8 mouse cellular contexts compared by ENCODE assay signal in genomic region chr19:42086166-42086565, GRCm38 (mm10). TPM values are rescaled to one million over a fixed set of nuclear protein-coding genes. Genes with fewer than 3 reads are reported as not detected.
DNase-seq lines count a peak whose midpoint lies in the region; ATAC-seq and TF ChIP-seq lines count a peak whose summit lies in the region.

TSS of gene Morn4 (minus strand) at chr19:42086357.

- peaks cover 1% of the 10 kb centered on the region for H3K79me2 ChIP-seq in macrophage (ENCODE audit: inconsistent target)

- intact Hi-C loops in gastrocnemius, postnatal 14 days (cut with DNase I; ENCODE audit: low total_unique reads) = no loop called here

- no peak for ATAC-seq in erythroid progenitor cell, adult 5-6 weeks (replicated peaks; ENCODE audit: low FRiP score, poor library complexity, severe bottlenecking)

- no peak for TF ChIP-seq CTCF in cortical plate, adult 2 months (IDR thresholded peaks at IDR 0.05; ENCODE audit: extremely low read depth, insufficient read depth, low read length)

- H3K27ac ChIP-seq in cortical plate, adult 2 months (ENCODE audit: insufficient read depth, low read length) = no peak within 1 kb of the TSS
- no peak within 1 kb of the TSS for H3K27ac ChIP-seq in macrophage

- H3K4me1 ChIP-seq in cortical plate, adult 2 months (ENCODE audit: control insufficient read depth, insufficient read depth, low read length) = peaks cover under 1% of the 10 kb centered on the region; the same call in 1 of the 2 replicates

- no peaks in the 10 kb centered on the region for H3K36me3 ChIP-seq in macrophage (ENCODE audit: inconsistent target)

- 26% methylated on average over 21 of the region's 21 CpGs for WGBS in macrophage (ENCODE audit: missing documents)

- DNase-seq in adrenal gland, postnatal 10 days = peak; percentile 90
- DNase-seq in gastrocnemius, postnatal 14 days = peak; percentile 70
- peak; percentile 81 for DNase-seq in hindlimb bud, embryonic 11.5 days (ENCODE audit: extremely low spot score, low read depth, low spot score)
- peak; percentile 87 to 91 for DNase-seq in left cerebral cortex, adult 8-10 months (ENCODE audit: low spot score in 2 of 2)
- peak; percentile 91 for DNase-seq in right cerebral cortex, postnatal 25 days

- TF ChIP-seq POLR2A in cortical plate, adult 2 months (IDR thresholded peaks at IDR 0.05; ENCODE audit: extremely low read depth, insufficient read depth, low read length) = peak; percentile 89

- H3K4me3 ChIP-seq in cortical plate, adult 2 months (ENCODE audit: insufficient read depth, low read length) = peak within 1 kb of the TSS; percentile 86
- H3K4me3 ChIP-seq in macrophage (ENCODE audit: inconsistent target) = peak within 1 kb of the TSS; percentile 29

RNA-seq across cellular contexts. Expression of gene Morn4, which starts in this region (rescaled TPM):
- total RNA-seq in adrenal gland, postnatal 10 days (2021) = 1 to 10 TPM; 6.5 to 9.7 TPM
- polyA plus RNA-seq in cortical plate, adult 2 months (2012; rRNA removed) = 84.2 and 91.9 TPM in 2 replicates
- 1 to 10 TPM; 1.7 to 1.9 TPM for total RNA-seq in gastrocnemius, postnatal 14 days (2021)
- total RNA-seq in left cerebral cortex, adult 8-10 months (2022) = 10 to 100 TPM; 64.8 to 72.4 (median 68.3) TPM
- 10 to 100 TPM in 8 of 26 experiments, 1 to 10 TPM in 18; 2.7 to 15.1 (median 8.4) TPM for total RNA-seq in macrophage (2018; cell fraction: chromatin; rRNA removed)
- 1 to 10 TPM; 2.4 to 6.7 (median 4.1) TPM for total RNA-seq in macrophage (2018; cell fraction: cytosol; rRNA removed)
- total RNA-seq in macrophage (2018; cell fraction: nucleus; rRNA removed) = 10 to 100 TPM in 3 of 26 experiments, 1 to 10 TPM in 23; 1.6 to 20.0 (median 5.9) TPM
- polyA plus RNA-seq in macrophage (2018) = 2.7 to 5.4 TPM (median 5.3 TPM) in 3 replicates
- not detected in 2 replicates for total RNA-seq in erythroid progenitor cell, adult 5-6 weeks (2015; ENCODE audit: low replicate concordance)
- total RNA-seq in erythroid progenitor cell, adult 5-6 weeks (2017; ENCODE audit: low replicate concordance) = not detected in 2 replicates

Comparison
In these comparisons a context has a peak if more than half of its experiments do, and no peak if none do; other contexts are left out.
1. RNA of gene Morn4 (total RNA-seq): 64.8 to 72.4 TPM in left cerebral cortex, adult 8-10 months; 6.5 to 9.7 TPM in adrenal gland, postnatal 10 days, 1.7 to 1.9 TPM in gastrocnemius, postnatal 14 days and not detected in erythroid progenitor cell, adult 5-6 weeks; every median in the first group is over 4 times any median in the second.
2. RNA of gene Morn4 (polyA plus RNA-seq): 84.2 to 91.9 TPM in cortical plate, adult 2 months; 2.7 to 5.4 TPM in macrophage; every median in the first group is over 10 times any median in the second.
3. Peak in every context shown above with its lines, with median percentiles within 50 percentile points of each other: DNase-seq.